Mouse (Mus musculus): ENCODE measurements at regions not wholly inside any gene's neighbourhood (a gene's known extent, or its start where the extent isn't known, plus 50 kb on each side); places are given as distances from the start of the nearest gene placed in this dataset.

DNA sequence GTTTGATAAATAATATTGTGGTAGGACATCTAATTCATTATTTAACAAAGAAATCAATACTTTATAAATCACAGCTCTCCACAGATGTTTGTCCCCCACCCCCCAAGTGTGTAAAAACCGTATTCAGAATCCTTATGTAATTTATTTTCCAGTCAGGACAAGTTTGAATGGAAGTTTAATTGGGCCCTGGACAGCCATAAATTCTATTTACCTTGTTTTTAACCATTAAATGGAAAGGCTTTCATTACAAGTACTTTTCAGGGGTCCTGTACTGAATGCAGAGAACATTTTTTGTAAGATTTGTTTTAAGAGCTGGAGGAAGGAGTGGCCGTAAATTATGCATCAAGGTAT is 384.7 kb upstream of the Robo2 start:
- no peak for ATAC-seq (ENCODE audit: low read depth)
- H3K36me3 ChIP-seq, result no peaks in the 10 kb centered on the region
- H3K9me3 ChIP-seq, result no peaks in the 10 kb centered on the region
- no peak overlapping the region for H3K4me2 ChIP-seq
- 25% methylated on average over 2 of the region's 2 CpGs for WGBS
- no peak overlapping the region for H3K9ac ChIP-seq
- no peak overlapping the region for H3K4me3 ChIP-seq
- H3K27ac ChIP-seq (replicated peaks), result no peak overlapping the region
- H3K27me3 ChIP-seq, result no peaks in the 10 kb centered on the region
- H3K4me1 ChIP-seq (replicated peaks), result peaks cover 7% of the 10 kb centered on the region; the same call in 1 of the 2 replicates

DNA sequence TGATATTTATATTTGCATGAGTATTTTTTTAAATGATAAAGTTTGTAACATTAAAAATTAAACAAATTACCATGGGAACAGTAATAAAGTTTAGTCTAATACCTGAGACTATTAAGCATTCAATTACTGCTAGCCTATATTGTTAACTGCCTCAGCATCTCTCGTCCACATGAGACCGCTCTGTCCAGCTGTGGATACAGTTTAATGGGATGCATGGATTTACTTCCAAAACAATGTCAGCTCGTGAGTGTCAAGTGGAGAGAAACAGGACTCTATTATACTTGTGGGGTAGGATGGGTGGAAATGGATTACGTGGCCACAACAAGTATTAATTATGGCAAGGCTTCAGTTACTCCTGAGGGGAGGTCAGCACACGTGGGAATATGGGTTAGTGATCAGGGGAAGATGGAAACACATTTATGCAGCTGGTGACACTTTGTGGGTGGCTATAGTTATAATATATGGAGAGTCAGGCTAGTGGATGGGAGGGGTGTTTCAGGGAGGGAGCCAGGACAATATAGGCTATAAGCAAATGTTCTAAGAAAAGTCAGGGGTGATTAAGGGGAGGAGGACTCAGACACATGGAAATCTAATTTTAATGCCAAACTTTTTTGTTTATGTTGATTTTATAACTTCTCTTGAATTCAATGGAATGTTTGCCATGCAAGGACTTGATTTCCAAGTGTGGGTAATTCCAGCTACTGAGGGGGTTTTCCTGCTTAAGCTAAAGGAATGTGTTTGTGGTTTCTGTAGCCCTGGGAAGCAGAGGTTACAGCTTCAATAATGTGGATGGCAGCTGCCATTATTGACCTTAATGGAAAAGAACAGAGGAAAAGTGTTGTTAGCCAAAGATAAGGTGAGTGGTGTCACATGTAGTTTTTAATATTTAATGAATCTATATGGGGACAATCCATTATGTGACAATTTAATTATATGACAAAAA is 384.0 kb upstream of the Robo2 start:
- WGBS, result 20% methylated on average over 5 of the region's 5 CpGs
- Histone ChIP-seq H3K4me1 (replicated peaks) (peaks cover 7% of the 10 kb centered on the region; the same call in 1 of the 2 replicates), H3K9me3 (no peaks in the 10 kb centered on the region), H3K4me3 (no peak overlapping the region), H3K27me3 (no peaks in the 10 kb centered on the region), H3K9ac (no peak overlapping the region), H3K4me2 (no peak overlapping the region), H3K36me3 (no peaks in the 10 kb centered on the region), H3K27ac (replicated peaks) (no peak overlapping the region)
- no peak for ATAC-seq (ENCODE audit: low read depth)

GRCm38 (mm10) chr16:74785365-74786119 is 373.9 kb upstream of the Robo2 start:
- 0 out of 2 replicates have a peak, but pooled peaks cover 5% of the 10 kb centered on the region for H3K4me1 ChIP-seq (replicated peaks)
- ATAC-seq (ENCODE audit: low read depth), result no peak
- H3K9me3 ChIP-seq, result no peaks in the 10 kb centered on the region
- no peak overlapping the region for H3K4me2 ChIP-seq
- no peak overlapping the region for H3K9ac ChIP-seq
- no peaks in the 10 kb centered on the region for H3K36me3 ChIP-seq
- H3K4me3 ChIP-seq, result no peak overlapping the region
- WGBS, result 67% methylated on average over 9 of the region's 9 CpGs
- no peaks in the 10 kb centered on the region for H3K27me3 ChIP-seq
- H3K27ac ChIP-seq (replicated peaks), result no peak overlapping the region

DNA sequence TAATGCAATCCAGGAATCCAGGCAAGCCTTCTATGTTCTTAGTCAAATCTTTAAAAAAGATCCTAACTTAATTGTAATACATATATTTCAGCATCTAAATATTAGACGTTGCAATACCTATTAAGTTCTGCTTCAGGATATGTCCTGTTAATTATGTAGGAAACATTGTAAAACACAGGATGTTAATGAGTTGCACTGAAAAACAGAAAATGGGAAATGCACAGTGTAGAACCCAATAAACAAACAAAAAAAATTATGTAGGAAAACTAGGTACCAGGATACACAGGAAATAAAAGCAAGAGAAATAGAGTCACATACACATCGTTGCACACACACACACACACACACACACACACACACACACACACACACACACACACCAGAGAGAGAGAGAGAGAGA is 368.8 kb upstream of the Robo2 start:
- H3K9me3 ChIP-seq, result no peaks in the 10 kb centered on the region
- H3K4me3 ChIP-seq, result no peak overlapping the region
- H3K9ac ChIP-seq, result no peak overlapping the region
- no peak for ATAC-seq (ENCODE audit: low read depth)
- H3K27ac ChIP-seq (replicated peaks), result no peak overlapping the region
- H3K4me1 ChIP-seq (replicated peaks), result 0 out of 2 replicates have a peak, but pooled peaks cover 2% of the 10 kb centered on the region
- H3K36me3 ChIP-seq, result no peaks in the 10 kb centered on the region
- no peaks in the 10 kb centered on the region for H3K27me3 ChIP-seq
- WGBS, result 91% methylated on average over 2 of the region's 2 CpGs
- H3K4me2 ChIP-seq, result no peak overlapping the region

DNA sequence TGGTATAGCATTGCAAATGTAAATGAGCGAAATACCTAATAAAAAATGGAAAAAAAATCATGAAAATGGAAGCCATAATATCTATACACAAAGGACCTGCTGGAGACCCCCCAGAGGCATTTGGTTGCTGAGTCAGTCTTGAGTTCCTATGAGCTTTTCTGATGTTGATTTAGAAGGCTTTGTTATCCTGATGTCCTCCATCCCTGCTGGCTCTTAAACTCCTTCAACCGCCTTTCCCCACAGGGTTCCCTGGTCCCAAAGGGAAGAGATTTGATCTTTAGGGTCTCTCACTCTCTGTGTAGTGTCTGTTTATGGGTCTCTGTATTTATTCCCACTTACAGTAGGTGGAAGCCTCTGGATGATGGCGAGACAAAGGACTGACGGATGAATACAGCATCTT is 356.6 kb upstream of the Robo2 start:
- no peak for ATAC-seq (ENCODE audit: low read depth)
- 89% methylated on average over 4 of the region's 4 CpGs for WGBS
- H3K27ac ChIP-seq (replicated peaks), result no peak overlapping the region
- no peak overlapping the region for H3K4me2 ChIP-seq
- H3K36me3 ChIP-seq, result no peaks in the 10 kb centered on the region
- no peaks in the 10 kb centered on the region for H3K27me3 ChIP-seq
- H3K9me3 ChIP-seq, result no peaks in the 10 kb centered on the region
- no peaks in the 10 kb centered on the region for H3K4me1 ChIP-seq (replicated peaks)
- H3K4me3 ChIP-seq, result no peak overlapping the region
- H3K9ac ChIP-seq, result no peak overlapping the region

DNA sequence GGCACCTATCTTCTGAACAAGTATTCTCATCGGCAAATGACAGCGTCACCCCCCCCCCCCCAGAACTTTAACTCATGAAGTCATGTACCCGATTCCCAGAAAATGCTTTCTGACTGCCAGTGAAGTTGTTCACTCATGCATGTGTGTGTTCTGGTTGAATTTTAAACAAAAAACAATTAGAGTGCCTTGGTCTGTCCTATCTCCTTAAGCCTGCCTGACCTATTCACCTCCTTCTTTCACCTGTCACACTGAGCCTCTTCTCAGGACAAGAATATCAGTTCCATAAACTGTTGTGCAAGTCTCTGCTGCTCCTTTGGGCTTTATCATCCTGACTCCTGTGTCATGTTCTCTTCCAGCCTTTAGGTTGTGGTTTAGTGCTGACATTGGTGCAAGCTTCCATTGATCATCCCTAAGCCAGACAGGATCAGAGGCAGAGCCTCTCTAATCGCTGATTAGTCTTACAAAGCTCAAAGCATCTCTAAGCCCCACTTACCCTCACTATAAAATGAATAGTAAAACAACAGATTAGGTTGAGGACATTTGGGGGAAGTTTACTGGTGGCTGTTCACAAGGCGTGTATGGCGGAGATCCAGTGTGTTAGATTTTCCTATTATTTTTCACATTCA is 345.2 kb upstream of the Robo2 start:
- H3K4me3 ChIP-seq, result no peak overlapping the region
- H3K27me3 ChIP-seq, result no peaks in the 10 kb centered on the region
- no peak overlapping the region for H3K27ac ChIP-seq (replicated peaks)
- H3K36me3 ChIP-seq, result no peaks in the 10 kb centered on the region
- no peak overlapping the region for H3K9ac ChIP-seq
- H3K9me3 ChIP-seq, result no peaks in the 10 kb centered on the region
- WGBS, result 70% methylated on average over 6 of the region's 6 CpGs
- no peak overlapping the region for H3K4me2 ChIP-seq
- no peak for ATAC-seq (ENCODE audit: low read depth)
- H3K4me1 ChIP-seq (replicated peaks), result no peaks in the 10 kb centered on the region

GRCm38 (mm10) chr16:74750900-74751299 is 339.3 kb upstream of the Robo2 start:
- ATAC-seq (ENCODE audit: low read depth), result no peak
- 20% methylated on average over 3 of the region's 3 CpGs for WGBS
- no peaks in the 10 kb centered on the region for H3K9me3 ChIP-seq
- H3K4me1 ChIP-seq (replicated peaks), result no peaks in the 10 kb centered on the region
- no peak overlapping the region for H3K4me2 ChIP-seq
- H3K9ac ChIP-seq, result no peak overlapping the region
- H3K36me3 ChIP-seq, result no peaks in the 10 kb centered on the region
- no peak overlapping the region for H3K4me3 ChIP-seq
- no peaks in the 10 kb centered on the region for H3K27me3 ChIP-seq
- H3K27ac ChIP-seq (replicated peaks), result no peak overlapping the region

- no peak for ATAC-seq (ENCODE audit: low read depth)
- no peaks in the 10 kb centered on the region for H3K36me3 ChIP-seq
- H3K27me3 ChIP-seq, result no peaks in the 10 kb centered on the region
- no peak overlapping the region for H3K4me2 ChIP-seq
- H3K4me1 ChIP-seq (replicated peaks), result no peaks in the 10 kb centered on the region
- no peak overlapping the region for H3K4me3 ChIP-seq
- H3K9ac ChIP-seq, result no peak overlapping the region
- no peaks in the 10 kb centered on the region for H3K9me3 ChIP-seq
- no peak overlapping the region for H3K27ac ChIP-seq (replicated peaks)
Measured at GRCm38 (mm10) chr16:74749006-74749405, 337.4 kb upstream of the Robo2 start.

DNA sequence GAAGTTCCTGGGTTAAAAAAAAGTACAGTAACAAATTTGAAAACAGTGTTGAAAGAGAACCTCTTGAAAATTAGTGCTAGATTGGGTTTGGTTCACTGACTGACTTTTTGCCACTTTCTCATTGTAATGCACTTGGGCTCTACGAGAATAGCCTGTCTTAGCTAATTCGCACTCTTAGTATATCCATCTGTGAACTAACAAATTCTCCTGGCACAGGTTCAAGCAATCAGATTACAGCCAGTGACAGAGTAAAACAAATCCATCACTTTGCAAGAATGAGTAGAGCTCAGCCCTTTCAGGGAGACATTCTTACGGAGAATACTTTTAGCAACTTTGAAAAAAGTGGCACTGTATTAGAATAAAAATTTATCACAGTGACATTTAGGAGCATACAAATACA is 331.9 kb upstream of the Robo2 start:
- H3K9ac ChIP-seq, result no peak overlapping the region
- ATAC-seq (ENCODE audit: low read depth), result no peak
- WGBS, result 61% methylated on average over 3 of the region's 3 CpGs
- H3K4me2 ChIP-seq, result no peak overlapping the region
- H3K9me3 ChIP-seq, result no peaks in the 10 kb centered on the region
- no peak overlapping the region for H3K4me3 ChIP-seq
- H3K27ac ChIP-seq (replicated peaks), result no peak overlapping the region
- H3K4me1 ChIP-seq (replicated peaks), result no peaks in the 10 kb centered on the region
- H3K36me3 ChIP-seq, result no peaks in the 10 kb centered on the region
- no peaks in the 10 kb centered on the region for H3K27me3 ChIP-seq

GRCm38 (mm10) chr16:74739194-74740135 is 327.8 kb upstream of the Robo2 start:
- Histone ChIP-seq H3K4me3 (no peak overlapping the region), H3K4me2 (no peak overlapping the region), H3K4me1 (replicated peaks) (no peaks in the 10 kb centered on the region), H3K9ac (no peak overlapping the region), H3K9me3 (no peaks in the 10 kb centered on the region), H3K27me3 (no peaks in the 10 kb centered on the region), H3K36me3 (no peaks in the 10 kb centered on the region), H3K27ac (replicated peaks) (no peak overlapping the region)
- no peak for ATAC-seq (ENCODE audit: low read depth)
- 78% methylated on average over 12 of the region's 12 CpGs for WGBS

DNA sequence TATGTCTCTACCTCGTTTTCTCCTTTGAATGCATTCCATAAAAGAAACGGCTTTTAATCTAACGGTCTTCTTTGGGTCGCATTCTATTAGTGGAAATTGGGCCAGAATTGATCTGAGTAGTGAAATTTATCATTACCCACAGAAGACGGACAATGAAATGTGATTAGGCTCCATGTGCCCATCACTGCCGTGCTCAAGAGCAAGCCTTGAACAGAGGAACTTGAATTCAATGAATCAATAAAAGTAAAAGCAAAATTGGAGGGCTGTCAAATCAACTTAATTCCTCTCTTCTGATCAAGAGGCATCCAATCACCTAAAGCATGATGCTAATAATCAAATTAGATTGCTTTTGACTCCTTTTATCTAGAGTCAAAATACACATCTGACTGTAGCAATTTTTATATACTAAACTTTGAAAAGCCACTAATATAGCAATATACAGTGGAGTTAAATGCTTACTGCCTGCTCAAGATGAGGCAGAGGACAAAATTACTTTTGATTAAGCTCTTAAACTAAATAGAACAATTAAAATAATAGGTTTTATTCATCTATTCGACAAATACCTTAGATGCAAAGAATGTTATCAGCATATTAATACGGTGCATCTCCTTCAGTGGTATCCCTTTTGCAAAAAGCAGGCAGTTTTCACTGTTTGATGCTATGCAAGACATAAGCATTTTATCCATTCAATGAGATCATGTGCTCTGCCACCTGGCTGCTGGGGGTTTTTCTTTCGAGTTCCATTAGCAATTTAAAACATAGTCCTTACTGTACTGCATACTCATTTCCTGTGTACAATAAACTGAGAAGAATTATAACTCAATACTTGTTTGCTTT is 321.5 kb upstream of the Robo2 start:
- no peaks in the 10 kb centered on the region for H3K27me3 ChIP-seq

More for the DNA sequence above, 321.5 kb upstream of the Robo2 start:
- no peak overlapping the region for H3K27ac ChIP-seq (replicated peaks)
- H3K36me3 ChIP-seq, result no peaks in the 10 kb centered on the region
- H3K4me3 ChIP-seq, result no peak overlapping the region
- no peak overlapping the region for H3K9ac ChIP-seq
- ATAC-seq (ENCODE audit: low read depth), result no peak
- no peak overlapping the region for H3K4me2 ChIP-seq
- no peaks in the 10 kb centered on the region for H3K9me3 ChIP-seq
- WGBS, result 77% methylated on average over 9 of the region's 9 CpGs
- H3K4me1 ChIP-seq (replicated peaks), result no peaks in the 10 kb centered on the region
